Mouse (Mus musculus): Measurements from ENCODE around the gene Zfyve28. TPM values are rescaled to one million over a fixed set of nuclear protein-coding genes. Genes with fewer than 3 reads are reported as not detected.

Gene Zfyve28
- polyA plus RNA-seq, 1 experiment from 2014 or later, result 0.77 TPM

DNA sequence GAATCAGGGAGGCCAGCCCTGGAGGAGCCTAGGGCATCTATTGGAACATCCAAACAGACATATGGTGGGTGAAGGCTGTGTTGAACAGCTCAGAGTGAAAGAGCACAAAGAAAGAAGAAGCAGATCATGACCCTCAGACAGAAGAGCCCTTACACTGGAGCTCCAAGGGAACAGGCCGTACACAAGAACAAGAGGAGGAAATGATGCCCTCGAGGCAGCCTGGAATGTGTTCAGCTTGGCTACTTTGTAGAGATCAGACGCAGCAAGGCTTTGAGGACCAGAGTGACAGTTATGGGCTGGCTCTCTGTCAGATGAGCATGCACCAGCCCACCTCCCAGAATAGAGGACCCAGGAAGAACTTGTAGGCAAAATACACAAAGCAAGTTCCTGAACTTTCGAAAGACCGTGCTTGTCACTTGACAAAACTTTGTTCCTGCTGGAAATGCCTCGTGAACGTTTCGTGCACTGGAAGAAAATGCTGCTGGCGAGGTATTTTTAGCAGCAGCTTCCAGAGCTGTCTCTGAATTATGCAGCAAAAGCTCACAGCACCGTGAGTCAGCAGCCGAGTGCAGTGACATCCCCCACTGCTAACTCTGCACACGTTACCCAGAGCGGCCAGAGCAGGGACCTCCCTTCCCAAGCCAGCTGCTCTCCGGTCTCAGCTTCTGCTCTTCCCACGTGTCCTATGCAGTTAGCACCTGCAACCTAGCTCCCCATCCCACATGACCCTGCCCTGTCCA, 45.9 kb downstream of the Zfyve28 start:
- no peak overlapping the region for H3K4me3 ChIP-seq (replicated peaks)
- no peaks in the 10 kb centered on the region for H3K36me3 ChIP-seq
- ATAC-seq (replicated peaks; ENCODE audit: low FRiP score), result 0 out of 2 replicates have a peak, but pooled peaks have one; percentile 33
- no peaks in the 10 kb centered on the region for H3K9me3 ChIP-seq (replicated peaks)
- H3K4me1 ChIP-seq, result peaks cover 12% of the 10 kb centered on the region
- H3K9ac ChIP-seq, result no peak overlapping the region
- no peak overlapping the region for H3K4me2 ChIP-seq
- no peak overlapping the region for H3K27ac ChIP-seq
- WGBS, result 19% methylated on average over 15 of the region's 15 CpGs
- no peaks in the 10 kb centered on the region for H3K27me3 ChIP-seq

DNA sequence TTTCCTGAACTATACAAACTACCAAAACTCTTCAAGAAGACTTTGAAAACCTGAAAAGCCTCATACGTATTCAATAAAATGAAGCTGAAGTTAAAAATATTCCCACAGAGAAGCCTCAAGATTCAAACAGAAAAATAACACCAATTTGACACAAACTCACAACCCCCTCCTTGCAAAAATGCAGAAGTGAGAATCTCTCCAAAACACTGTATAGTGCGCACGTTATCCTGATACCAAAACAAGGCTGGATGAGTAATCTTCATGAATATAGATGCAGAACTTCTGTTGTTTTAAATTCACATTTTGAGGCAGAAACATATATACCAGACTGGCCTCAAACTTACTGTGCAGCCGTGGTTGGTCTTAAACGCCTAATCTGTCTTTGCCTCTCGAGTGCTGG, 49.8 kb downstream of the Zfyve28 start:
- Histone ChIP-seq H3K27ac (no peak overlapping the region), H3K27me3 (no peaks in the 10 kb centered on the region), H3K4me1 (peaks cover 12% of the 10 kb centered on the region), H3K4me3 (replicated peaks) (no peak overlapping the region), H3K36me3 (no peaks in the 10 kb centered on the region), H3K9ac (no peak overlapping the region), H3K4me2 (no peak overlapping the region), H3K9me3 (replicated peaks) (no peaks in the 10 kb centered on the region)
- 86% methylated on average over 6 of the region's 6 CpGs for WGBS
- no peak for ATAC-seq (replicated peaks; ENCODE audit: low FRiP score)

DNA sequence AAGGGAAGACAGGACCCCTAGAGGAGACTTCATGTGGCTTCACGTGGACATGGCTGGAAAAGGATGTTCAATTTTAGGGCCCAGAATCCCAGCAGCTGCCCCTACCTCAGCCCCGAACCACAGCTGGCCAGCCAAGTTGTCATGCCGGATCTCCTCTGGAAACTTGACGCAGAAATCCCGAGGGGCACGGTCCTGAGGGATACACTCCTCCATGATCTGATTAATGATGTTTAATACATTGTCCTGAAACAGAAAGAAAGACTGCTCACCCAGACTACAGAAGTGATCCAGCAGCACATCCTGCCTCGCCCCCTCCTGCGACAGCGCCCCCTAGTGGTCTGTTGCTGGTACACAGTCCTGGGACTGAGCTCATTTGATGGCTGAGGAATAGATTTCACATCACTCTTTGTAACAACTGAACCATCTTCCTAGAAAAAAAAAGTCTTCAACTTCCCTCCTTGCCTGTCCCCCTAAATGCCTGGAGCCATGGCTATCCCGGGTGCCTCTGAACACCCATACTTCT, 52.3 kb downstream of the Zfyve28 start:
- WGBS, result 55% methylated on average over 10 of the region's 10 CpGs
- H3K9ac ChIP-seq, result no peak overlapping the region

DNA sequence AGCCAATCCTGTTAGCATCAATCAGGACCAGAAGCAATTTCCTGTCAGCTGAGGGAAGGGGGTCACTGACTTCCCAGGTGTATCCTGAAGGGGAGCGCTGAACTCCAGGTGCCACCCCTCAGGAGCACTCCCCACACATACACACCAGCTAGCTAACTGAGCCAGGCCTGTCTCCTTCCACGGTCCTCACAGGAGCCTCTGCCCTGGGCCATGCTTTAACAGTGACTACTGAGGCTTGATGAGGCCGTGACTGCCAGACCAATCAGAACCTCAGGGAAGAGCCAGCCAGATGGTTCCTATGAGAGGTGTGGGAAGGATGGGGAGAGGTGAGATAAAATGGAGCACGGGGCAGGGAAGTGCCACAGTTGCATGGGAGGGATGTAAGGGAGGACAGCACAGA, 53.2 kb downstream of the Zfyve28 start:
- Histone ChIP-seq H3K9me3 (replicated peaks) (no peaks in the 10 kb centered on the region), H3K4me2 (no peak overlapping the region), H3K4me1 (no peaks in the 10 kb centered on the region), H3K27me3 (no peaks in the 10 kb centered on the region), H3K9ac (no peak overlapping the region), H3K27ac (no peak overlapping the region), H3K4me3 (replicated peaks) (no peak overlapping the region), H3K36me3 (no peaks in the 10 kb centered on the region)
- no peak for ATAC-seq (replicated peaks; ENCODE audit: low FRiP score)
- 47% methylated on average over 4 of the region's 4 CpGs for WGBS

More for the DNA sequence above, 52.3 kb downstream of the Zfyve28 start:
- Histone ChIP-seq H3K4me2 (no peak overlapping the region), H3K4me3 (replicated peaks) (no peak overlapping the region), H3K36me3 (no peaks in the 10 kb centered on the region), H3K27ac (no peak overlapping the region), H3K27me3 (no peaks in the 10 kb centered on the region), H3K9me3 (replicated peaks) (no peaks in the 10 kb centered on the region), H3K4me1 (no peaks in the 10 kb centered on the region)
- no peak for ATAC-seq (replicated peaks; ENCODE audit: low FRiP score)

DNA sequence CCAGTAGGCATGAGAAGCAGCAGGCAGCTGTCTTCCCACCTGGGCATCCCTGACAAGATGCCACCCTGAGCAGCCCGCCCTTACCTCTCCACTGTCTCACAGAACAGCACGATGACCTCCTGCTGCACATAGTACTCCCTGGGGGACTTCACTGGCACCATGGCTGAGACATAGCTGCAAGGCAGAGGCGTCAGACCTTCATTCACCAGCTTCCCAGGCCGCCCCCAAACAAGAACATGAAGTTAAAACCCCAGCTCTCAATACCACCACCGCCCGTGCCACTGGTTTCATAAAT, 55.1 kb downstream of the Zfyve28 start:
- 91% methylated on average over 6 of the region's 6 CpGs for WGBS
- Histone ChIP-seq H3K4me2 (no peak overlapping the region), H3K27ac (no peak overlapping the region), H3K9me3 (replicated peaks) (no peaks in the 10 kb centered on the region), H3K9ac (no peak overlapping the region), H3K36me3 (no peaks in the 10 kb centered on the region), H3K4me3 (replicated peaks) (no peak overlapping the region), H3K4me1 (no peaks in the 10 kb centered on the region), H3K27me3 (no peaks in the 10 kb centered on the region)
- ATAC-seq (replicated peaks; ENCODE audit: low FRiP score), result no peak

DNA sequence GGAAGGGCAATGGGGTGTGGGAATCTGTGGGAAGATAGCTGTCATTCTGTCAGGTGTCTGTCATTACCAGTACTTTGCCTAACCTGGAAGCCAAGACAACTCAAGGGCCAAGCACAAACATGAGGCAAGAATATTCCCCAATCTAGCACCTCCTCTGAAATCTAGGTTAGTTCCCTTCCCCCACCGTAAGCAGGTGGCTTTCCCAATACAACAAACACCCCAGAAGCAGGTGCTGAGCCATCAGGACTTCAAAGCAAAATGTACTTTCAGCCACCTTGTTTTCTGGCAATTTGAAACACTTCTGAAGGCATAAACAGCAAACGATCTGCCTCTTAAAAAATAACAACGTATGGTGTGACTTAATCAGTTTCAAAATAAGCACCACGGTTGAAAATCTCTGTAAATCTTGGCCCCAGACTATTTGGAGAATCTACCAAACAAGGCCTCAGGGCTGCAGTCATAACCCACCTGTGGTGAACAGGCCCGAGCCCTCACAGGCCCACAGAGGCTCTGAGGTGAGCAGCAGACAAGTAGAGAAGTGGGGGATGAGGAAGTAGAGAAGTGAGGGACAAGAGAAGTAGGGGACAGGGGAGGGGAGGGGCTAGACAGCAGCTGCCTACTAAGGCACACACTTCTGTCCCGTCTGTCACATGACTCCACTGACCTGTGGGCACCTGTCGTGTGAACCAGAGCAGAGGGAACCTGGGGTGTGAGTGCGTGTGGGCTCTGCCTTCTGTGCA, 55.6 kb downstream of the Zfyve28 start:
- Histone ChIP-seq H3K27me3 (no peaks in the 10 kb centered on the region), H3K9ac (no peak overlapping the region), H3K4me2 (no peak overlapping the region), H3K4me1 (no peaks in the 10 kb centered on the region), H3K27ac (no peak overlapping the region), H3K36me3 (no peaks in the 10 kb centered on the region), H3K9me3 (replicated peaks) (no peaks in the 10 kb centered on the region), H3K4me3 (replicated peaks) (no peak overlapping the region)
- WGBS, result 66% methylated on average over 8 of the region's 8 CpGs
- no peak for ATAC-seq (replicated peaks; ENCODE audit: low FRiP score)

DNA sequence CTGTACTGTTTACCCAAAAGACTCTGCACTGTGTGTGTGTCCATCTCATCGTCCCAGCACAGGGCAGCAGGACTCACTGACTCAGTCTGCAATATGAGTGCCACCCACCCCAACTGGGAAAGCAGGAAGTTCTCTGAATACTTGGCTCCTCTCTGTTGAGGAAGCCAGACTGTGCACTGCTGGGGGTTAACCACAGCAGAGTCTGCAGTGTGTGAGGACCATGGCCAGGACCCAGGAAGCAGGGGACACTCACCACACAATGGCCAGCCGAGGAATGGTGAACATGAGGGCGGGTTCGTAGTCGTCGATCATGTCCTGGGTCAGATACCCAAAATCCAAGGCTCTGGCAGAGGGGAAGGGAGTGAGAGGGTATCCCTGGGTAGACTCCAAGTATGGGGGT, 56.3 kb downstream of the Zfyve28 start:
- no peaks in the 10 kb centered on the region for H3K36me3 ChIP-seq
- no peaks in the 10 kb centered on the region for H3K9me3 ChIP-seq (replicated peaks)
- H3K4me3 ChIP-seq (replicated peaks), result no peak overlapping the region
- no peak for ATAC-seq (replicated peaks; ENCODE audit: low FRiP score)
- H3K4me1 ChIP-seq, result no peaks in the 10 kb centered on the region
- 80% methylated on average over 6 of the region's 6 CpGs for WGBS
- no peaks in the 10 kb centered on the region for H3K27me3 ChIP-seq
- no peak overlapping the region for H3K27ac ChIP-seq
- no peak overlapping the region for H3K4me2 ChIP-seq
- H3K9ac ChIP-seq, result no peak overlapping the region

DNA sequence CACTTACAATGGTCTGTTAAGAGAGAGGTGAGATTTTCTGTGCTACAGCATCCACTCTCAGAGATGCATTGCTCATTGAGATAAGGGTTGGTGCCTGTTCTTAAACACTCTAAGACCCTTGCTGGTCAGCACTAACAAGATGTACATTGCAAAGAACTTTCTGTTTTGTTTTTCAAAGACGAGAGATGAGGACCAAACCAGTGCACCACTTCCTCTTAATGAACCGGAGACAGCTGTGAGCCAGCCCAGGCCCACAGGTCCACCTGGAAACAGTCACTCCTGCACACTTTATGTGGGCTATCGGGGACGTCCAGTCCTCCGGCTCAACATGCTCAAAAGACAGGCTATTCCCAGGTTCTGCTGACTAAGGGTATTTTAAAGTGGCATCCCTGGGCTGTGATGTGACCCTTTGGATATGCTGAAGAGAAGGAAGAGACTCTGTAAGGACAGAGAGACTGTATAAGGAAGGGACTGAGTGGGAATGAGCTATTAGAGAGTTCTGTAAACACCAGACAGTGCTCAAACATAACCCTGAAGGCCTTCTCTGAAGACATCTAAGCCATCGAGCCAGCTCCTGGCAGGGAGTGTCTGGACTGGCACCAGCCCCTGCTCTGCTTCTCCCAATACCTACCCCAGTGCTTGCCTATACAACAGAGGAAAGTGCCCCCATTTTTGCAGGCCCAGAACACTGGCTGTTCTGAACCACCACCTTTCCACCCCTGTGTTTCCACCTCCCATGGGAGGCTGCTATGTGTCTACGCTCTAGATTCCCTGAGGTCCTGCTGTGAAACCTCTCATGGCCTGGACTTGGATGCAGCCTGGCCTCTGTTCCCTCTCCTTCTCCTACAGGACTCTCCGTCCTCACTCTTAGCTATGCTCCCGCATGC, 57.4 kb downstream of the Zfyve28 start:
- H3K4me2 ChIP-seq, result no peak overlapping the region
- 84% methylated on average over 9 of the region's 9 CpGs for WGBS
- H3K4me1 ChIP-seq, result no peaks in the 10 kb centered on the region
- no peak overlapping the region for H3K27ac ChIP-seq
- H3K27me3 ChIP-seq, result no peaks in the 10 kb centered on the region
- no peaks in the 10 kb centered on the region for H3K36me3 ChIP-seq
- ATAC-seq (replicated peaks; ENCODE audit: low FRiP score), result no peak
- no peaks in the 10 kb centered on the region for H3K9me3 ChIP-seq (replicated peaks)
- H3K9ac ChIP-seq, result no peak overlapping the region
- no peak overlapping the region for H3K4me3 ChIP-seq (replicated peaks)

DNA sequence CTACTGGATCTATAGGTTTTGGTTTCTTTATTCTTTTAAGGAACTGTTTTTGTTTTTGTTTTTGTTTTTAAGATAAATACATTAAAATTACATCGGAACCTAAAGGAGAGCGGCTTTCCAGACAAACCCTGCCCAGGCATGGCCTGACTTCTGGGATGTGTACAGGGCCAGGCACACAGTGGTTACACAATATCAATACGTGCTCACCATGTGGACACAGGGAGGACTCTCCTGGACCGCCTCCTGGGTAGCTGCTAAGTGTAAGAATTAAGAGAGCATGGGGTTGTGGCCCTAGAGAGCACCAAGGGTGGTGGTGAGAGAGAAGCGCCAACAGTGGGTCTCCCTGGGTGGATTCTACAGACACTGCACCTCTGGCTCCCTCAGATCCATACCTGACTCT, 58.7 kb downstream of the Zfyve28 start:
- no peak overlapping the region for H3K9ac ChIP-seq
- 87% methylated on average over 5 of the region's 5 CpGs for WGBS
- H3K27me3 ChIP-seq, result no peaks in the 10 kb centered on the region
- no peak overlapping the region for H3K27ac ChIP-seq
- no peak overlapping the region for H3K4me3 ChIP-seq (replicated peaks)
- no peak for ATAC-seq (replicated peaks; ENCODE audit: low FRiP score)
- no peak overlapping the region for H3K4me2 ChIP-seq
- H3K36me3 ChIP-seq, result no peaks in the 10 kb centered on the region
- no peaks in the 10 kb centered on the region for H3K4me1 ChIP-seq
- no peaks in the 10 kb centered on the region for H3K9me3 ChIP-seq (replicated peaks)

DNA sequence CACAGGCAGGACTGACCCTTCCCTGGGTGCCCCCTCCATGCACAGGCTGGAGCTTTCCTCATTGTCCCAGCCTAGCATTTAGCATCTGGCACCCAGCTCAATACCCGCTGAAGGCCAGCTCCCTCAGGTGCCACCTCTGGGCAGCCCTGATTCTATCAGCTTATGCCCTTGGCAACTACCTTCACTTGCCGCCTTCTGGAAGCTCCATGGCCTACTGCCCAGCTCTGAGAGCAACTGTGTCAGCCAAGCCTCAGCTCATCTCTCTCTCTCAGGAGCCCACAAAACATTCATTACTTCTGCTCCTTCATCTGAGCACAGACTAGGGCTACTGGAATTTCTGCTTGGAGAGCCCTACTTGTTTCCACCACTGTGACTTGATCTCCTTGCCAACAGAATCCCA, 62.7 kb downstream of the Zfyve28 start:
- Histone ChIP-seq H3K27me3 (no peaks in the 10 kb centered on the region), H3K9me3 (replicated peaks) (no peaks in the 10 kb centered on the region), H3K9ac (no peak overlapping the region), H3K4me1 (no peaks in the 10 kb centered on the region), H3K36me3 (no peaks in the 10 kb centered on the region), H3K27ac (no peak overlapping the region), H3K4me3 (replicated peaks) (no peak overlapping the region), H3K4me2 (no peak overlapping the region)
- no peak for ATAC-seq (replicated peaks; ENCODE audit: low FRiP score)
- 83% methylated on average over 2 of the region's 2 CpGs for WGBS

DNA sequence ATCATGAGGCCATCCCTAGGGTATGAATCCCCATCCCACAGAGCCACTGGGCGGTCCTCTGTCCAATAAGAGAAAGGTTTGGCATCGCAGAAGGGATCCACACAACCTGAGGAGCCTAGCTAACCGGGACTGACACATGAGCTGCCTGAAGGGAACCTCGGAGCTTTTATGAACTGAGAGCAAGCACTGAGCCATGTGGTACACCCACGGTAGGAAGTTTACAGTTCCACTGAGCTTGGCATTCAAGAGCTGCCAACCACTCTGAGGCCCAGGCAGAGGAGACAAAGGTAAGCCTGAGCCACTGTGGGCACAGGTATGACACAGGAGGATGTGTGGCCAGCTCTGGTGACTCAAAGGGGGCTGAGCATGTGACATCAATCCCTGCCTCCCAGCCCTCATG, 63.7 kb downstream of the Zfyve28 start:
- H3K27me3 ChIP-seq, result no peaks in the 10 kb centered on the region
- no peaks in the 10 kb centered on the region for H3K4me1 ChIP-seq
- H3K27ac ChIP-seq, result no peak overlapping the region
- no peak for ATAC-seq (replicated peaks; ENCODE audit: low FRiP score)
- no peaks in the 10 kb centered on the region for H3K36me3 ChIP-seq
- H3K9me3 ChIP-seq (replicated peaks), result no peaks in the 10 kb centered on the region
- no peak overlapping the region for H3K4me2 ChIP-seq
- 70% methylated on average over 5 of the region's 5 CpGs for WGBS
- H3K9ac ChIP-seq, result no peak overlapping the region
- no peak overlapping the region for H3K4me3 ChIP-seq (replicated peaks)

DNA sequence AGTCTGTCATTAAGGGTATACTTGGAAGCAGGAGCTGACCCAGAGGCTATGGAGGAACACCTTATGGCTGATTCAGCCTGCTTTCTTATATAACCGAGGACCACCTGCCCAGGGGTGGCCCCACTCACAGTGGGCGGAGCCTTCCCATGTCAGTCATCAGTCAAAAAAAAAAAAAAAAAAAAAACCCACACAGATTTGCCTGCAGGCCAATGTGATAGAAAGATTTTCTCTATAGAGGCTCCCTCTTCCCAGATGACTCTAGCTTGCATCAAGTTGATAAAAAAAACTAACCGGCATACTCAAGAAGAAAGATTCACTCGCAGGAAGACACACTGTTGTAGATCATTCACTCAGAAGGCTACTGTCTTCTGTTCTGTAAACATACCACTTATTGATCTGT, 68.2 kb downstream of the Zfyve28 start:
- Histone ChIP-seq H3K36me3 (no peaks in the 10 kb centered on the region), H3K9me3 (replicated peaks) (no peaks in the 10 kb centered on the region), H3K9ac (no peak overlapping the region), H3K27me3 (no peaks in the 10 kb centered on the region), H3K4me3 (replicated peaks) (no peak overlapping the region), H3K4me2 (no peak overlapping the region), H3K27ac (no peak overlapping the region), H3K4me1 (no peaks in the 10 kb centered on the region)
- ATAC-seq (replicated peaks; ENCODE audit: low FRiP score), result no peak
- WGBS, result 75% methylated on average over 4 of the region's 4 CpGs

All from kidney, embryonic 15.5 days (tissue).